Mouse (Mus musculus): ENCODE results near the gene 9330161L09Rik. TPM values are rescaled to one million over a fixed set of nuclear protein-coding genes. Genes with fewer than 3 reads are reported as not detected.

9330161L09Rik gene
- polyA plus RNA-seq, 1 experiment from 2014 or later = 0.30 TPM

GRCm38 (mm10) chr12:103395486-103396275 is 11.9 kb downstream of the 9330161L09Rik start:
- Histone ChIP-seq H3K27ac (ENCODE audit: low read length) (no peak overlapping the region), H3K9me3 (ENCODE audit: control insufficient read depth, low read length) (no peaks in the 10 kb centered on the region), H3K4me1 (replicated peaks; ENCODE audit: control insufficient read depth, insufficient read depth, low read length) (peaks cover 5% of the 10 kb centered on the region; the same call in 1 of the 2 replicates), H3K9ac (ENCODE audit: low read length) (no peak overlapping the region), H3K27me3 (ENCODE audit: control insufficient read depth, insufficient read depth, low read depth, low read length) (no peaks in the 10 kb centered on the region), H3K36me3 (ENCODE audit: control insufficient read depth, insufficient read depth, low read length) (no peaks in the 10 kb centered on the region), H3K4me3 (ENCODE audit: low read length) (no peak overlapping the region), H3K4me2 (ENCODE audit: low read depth, low read length) (no peak overlapping the region)
- no peak for ATAC-seq (ENCODE audit: low read depth)
- 52% methylated on average over 12 of the region's 12 CpGs for WGBS

DNA sequence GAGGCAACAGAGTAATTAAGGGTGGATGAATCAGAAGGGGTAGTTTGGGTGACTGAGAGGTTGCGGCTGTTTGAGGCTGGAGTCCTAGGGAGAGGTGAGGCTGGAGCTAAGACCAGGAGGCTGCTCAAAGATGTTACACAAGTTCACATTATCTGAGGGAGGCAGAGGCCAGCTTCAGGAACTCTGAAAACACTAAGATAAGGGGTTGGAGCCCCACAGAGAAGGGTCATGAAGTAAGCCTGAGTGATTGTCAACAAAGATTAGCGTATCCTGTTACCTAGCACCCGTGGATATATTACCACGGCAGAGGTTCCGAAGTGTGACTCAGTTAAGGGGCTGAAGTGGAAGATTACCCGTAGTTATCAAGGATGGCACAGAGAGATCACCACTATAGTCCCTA is 14.1 kb downstream of the 9330161L09Rik start:
- no peak overlapping the region for H3K9ac ChIP-seq (ENCODE audit: low read length)
- no peak for ATAC-seq (ENCODE audit: low read depth)

GRCm38 (mm10) chr12:103391098-103391497 is 16.5 kb downstream of the 9330161L09Rik start:
- no peak for ATAC-seq (ENCODE audit: low read depth)
- no peak overlapping the region for H3K27ac ChIP-seq (ENCODE audit: low read length)
- no peaks in the 10 kb centered on the region for H3K27me3 ChIP-seq (ENCODE audit: control insufficient read depth, insufficient read depth, low read depth, low read length)
- WGBS = 50% methylated on average over 7 of the region's 7 CpGs
- H3K36me3 ChIP-seq (ENCODE audit: control insufficient read depth, insufficient read depth, low read length) = no peaks in the 10 kb centered on the region
- H3K9me3 ChIP-seq (ENCODE audit: control insufficient read depth, low read length) = no peaks in the 10 kb centered on the region
- no peak overlapping the region for H3K4me3 ChIP-seq (ENCODE audit: low read length)
- H3K4me2 ChIP-seq (ENCODE audit: low read depth, low read length) = no peak overlapping the region
- peaks cover 4% of the 10 kb centered on the region; the same call in 1 of the 2 replicates for H3K4me1 ChIP-seq (replicated peaks; ENCODE audit: control insufficient read depth, insufficient read depth, low read length)
- no peak overlapping the region for H3K9ac ChIP-seq (ENCODE audit: low read length)

More for the DNA sequence above, 14.1 kb downstream of the 9330161L09Rik start:
- 31% methylated on average over 6 of the region's 6 CpGs for WGBS
- Histone ChIP-seq H3K27ac (ENCODE audit: low read length) (no peak overlapping the region), H3K27me3 (ENCODE audit: control insufficient read depth, insufficient read depth, low read depth, low read length) (no peaks in the 10 kb centered on the region), H3K4me1 (replicated peaks; ENCODE audit: control insufficient read depth, insufficient read depth, low read length) (peaks cover 9% of the 10 kb centered on the region; the same call in 1 of the 2 replicates), H3K4me2 (ENCODE audit: low read depth, low read length) (no peak overlapping the region), H3K4me3 (ENCODE audit: low read length) (no peak overlapping the region), H3K9me3 (ENCODE audit: control insufficient read depth, low read length) (no peaks in the 10 kb centered on the region), H3K36me3 (ENCODE audit: control insufficient read depth, insufficient read depth, low read length) (no peaks in the 10 kb centered on the region)

DNA sequence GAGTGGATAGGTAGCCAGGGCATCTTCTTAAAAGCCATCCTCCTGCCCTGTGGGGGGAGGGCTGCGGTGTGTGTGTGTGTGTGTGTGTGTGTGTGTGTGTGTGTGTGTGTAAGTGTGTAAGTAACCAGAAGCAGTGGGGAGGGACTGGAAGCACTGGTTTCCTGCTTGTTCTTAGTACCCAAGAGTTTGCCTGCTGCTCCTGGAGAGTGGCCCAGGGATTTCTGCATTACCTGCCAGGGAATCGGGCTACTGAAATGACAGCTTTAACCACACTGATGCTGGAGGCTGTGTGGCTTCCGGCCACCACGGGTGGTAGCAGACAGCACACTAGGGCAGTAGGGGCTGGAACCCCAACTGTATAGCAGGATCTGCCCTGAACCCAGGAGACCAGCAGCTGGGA is 17.6 kb downstream of the 9330161L09Rik start:
- Histone ChIP-seq H3K4me3 (ENCODE audit: low read length) (no peak overlapping the region), H3K9me3 (ENCODE audit: control insufficient read depth, low read length) (no peaks in the 10 kb centered on the region), H3K36me3 (ENCODE audit: control insufficient read depth, insufficient read depth, low read length) (no peaks in the 10 kb centered on the region), H3K4me1 (replicated peaks; ENCODE audit: control insufficient read depth, insufficient read depth, low read length) (peaks cover 4% of the 10 kb centered on the region; the same call in 1 of the 2 replicates), H3K4me2 (ENCODE audit: low read depth, low read length) (peak overlapping the region; percentile 77; the same call in 1 of the 2 replicates), H3K9ac (ENCODE audit: low read length) (no peak overlapping the region), H3K27ac (ENCODE audit: low read length) (no peak overlapping the region), H3K27me3 (ENCODE audit: control insufficient read depth, insufficient read depth, low read depth, low read length) (no peaks in the 10 kb centered on the region)
- WGBS = 68% methylated on average over 4 of the region's 4 CpGs
- no peak for ATAC-seq (ENCODE audit: low read depth)

DNA sequence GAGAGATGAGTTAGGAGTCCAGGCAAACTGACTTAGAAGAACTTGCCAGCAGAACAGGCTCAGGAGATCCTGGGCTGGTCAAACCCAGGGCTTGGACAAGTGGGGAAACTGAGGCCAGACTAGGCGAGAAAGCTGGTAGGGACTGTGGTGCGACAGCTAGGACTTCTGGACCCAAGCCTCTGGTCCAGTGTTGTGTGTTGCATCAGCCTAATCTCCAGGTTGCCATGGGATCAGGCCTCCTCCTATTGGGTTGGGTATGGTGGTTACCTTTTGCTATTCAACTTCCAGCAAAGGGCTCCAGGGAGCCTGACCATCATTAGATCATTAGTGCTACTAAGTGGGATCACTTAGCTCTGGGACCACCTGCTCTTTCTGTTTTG is 18.3 kb downstream of the 9330161L09Rik start:
- no peak for ATAC-seq (ENCODE audit: low read depth)
- WGBS = 59% methylated on average over 2 of the region's 2 CpGs
- peak overlapping the region; percentile 81 for H3K4me3 ChIP-seq (ENCODE audit: low read length)

DNA sequence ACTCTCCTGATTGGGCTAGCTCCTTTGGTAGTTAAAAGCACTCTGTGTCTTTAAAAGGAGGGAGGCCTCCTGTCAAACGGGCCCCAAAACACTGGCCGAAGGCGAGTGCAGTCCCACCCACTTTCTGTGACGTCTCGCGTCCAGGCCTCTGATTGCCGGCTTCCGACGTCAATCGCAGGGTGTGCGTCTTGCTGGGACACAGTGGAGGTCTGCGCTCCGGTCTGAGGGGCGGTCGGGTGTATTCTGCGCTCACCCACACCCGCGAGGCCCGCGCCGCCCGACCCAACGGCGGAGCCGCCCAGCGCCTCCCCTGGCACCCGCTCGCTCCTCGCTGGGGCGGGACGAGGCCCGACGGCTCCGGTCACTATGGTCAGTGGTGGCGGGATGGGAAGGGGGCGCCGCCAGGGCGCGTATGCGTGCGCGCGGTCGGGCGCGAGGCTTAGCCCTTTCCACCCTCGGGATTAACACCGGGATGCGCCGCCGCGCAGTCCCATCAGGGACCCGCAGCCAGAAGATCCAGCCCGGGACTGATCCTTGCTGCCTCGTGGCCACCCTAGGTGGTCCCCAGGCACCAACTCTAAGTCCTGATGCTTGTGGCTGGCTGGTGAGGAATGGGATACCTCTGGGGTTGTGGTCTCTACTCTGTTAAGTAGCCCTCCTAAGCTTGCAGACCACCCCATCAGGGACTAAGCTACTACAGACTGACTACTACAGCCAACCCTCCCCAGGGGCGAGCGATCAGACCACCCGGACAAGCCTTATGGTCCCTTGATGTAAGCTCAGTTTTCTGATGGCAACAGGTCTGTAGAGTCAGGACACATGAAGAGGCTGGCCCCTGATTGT is 18.9 kb downstream of the 9330161L09Rik start, which contains the start of gene Otub2:
Gene Otub2 (plus strand): TSS at position 178 of the 843 bp plus-strand sequence.
- H3K27ac ChIP-seq (ENCODE audit: low read length) = no peak within 1 kb of the TSS

More for the DNA sequence above, 18.3 kb downstream of the 9330161L09Rik start:
- Histone ChIP-seq H3K9ac (ENCODE audit: low read length) (peak overlapping the region; percentile 78), H3K4me2 (ENCODE audit: low read depth, low read length) (peak overlapping the region; percentile 77), H3K9me3 (ENCODE audit: control insufficient read depth, low read length) (no peaks in the 10 kb centered on the region), H3K4me1 (replicated peaks; ENCODE audit: control insufficient read depth, insufficient read depth, low read length) (peaks cover 4% of the 10 kb centered on the region; the same call in 1 of the 2 replicates), H3K36me3 (ENCODE audit: control insufficient read depth, insufficient read depth, low read length) (no peaks in the 10 kb centered on the region), H3K27ac (ENCODE audit: low read length) (no peak overlapping the region), H3K27me3 (ENCODE audit: control insufficient read depth, insufficient read depth, low read depth, low read length) (no peaks in the 10 kb centered on the region)

GRCm38 (mm10) chr12:103380226-103380625 is 27.4 kb downstream of the 9330161L09Rik start:
- Histone ChIP-seq H3K36me3 (ENCODE audit: control insufficient read depth, insufficient read depth, low read length) (no peaks in the 10 kb centered on the region), H3K4me2 (ENCODE audit: low read depth, low read length) (no peak overlapping the region), H3K4me3 (ENCODE audit: low read length) (no peak overlapping the region), H3K27ac (ENCODE audit: low read length) (no peak overlapping the region), H3K9ac (ENCODE audit: low read length) (no peak overlapping the region), H3K9me3 (ENCODE audit: control insufficient read depth, low read length) (no peaks in the 10 kb centered on the region), H3K4me1 (replicated peaks; ENCODE audit: control insufficient read depth, insufficient read depth, low read length) (no peaks in the 10 kb centered on the region), H3K27me3 (ENCODE audit: control insufficient read depth, insufficient read depth, low read depth, low read length) (no peaks in the 10 kb centered on the region)
- 74% methylated on average over 4 of the region's 4 CpGs for WGBS
- no peak for ATAC-seq (ENCODE audit: low read depth)

More for the DNA sequence above, 18.9 kb downstream of the 9330161L09Rik start, which contains the start of gene Otub2:
- peak within 1 kb of the TSS; percentile 77 for H3K4me2 ChIP-seq (ENCODE audit: low read depth, low read length)
- peak within 1 kb of the TSS; percentile 81 for H3K4me3 ChIP-seq (ENCODE audit: low read length)
- no peaks in the 10 kb centered on the region for H3K27me3 ChIP-seq (ENCODE audit: control insufficient read depth, insufficient read depth, low read depth, low read length)
- peaks cover 4% of the 10 kb centered on the region; the same call in 1 of the 2 replicates for H3K4me1 ChIP-seq (replicated peaks; ENCODE audit: control insufficient read depth, insufficient read depth, low read length)
- H3K9ac ChIP-seq (ENCODE audit: low read length) = peak within 1 kb of the TSS; percentile 78
- H3K9me3 ChIP-seq (ENCODE audit: control insufficient read depth, low read length) = no peaks in the 10 kb centered on the region
- ATAC-seq (ENCODE audit: low read depth) = peak; percentile 100
- under 1% methylated on average over 55 of the region's 58 CpGs for WGBS
- H3K36me3 ChIP-seq (ENCODE audit: control insufficient read depth, insufficient read depth, low read length) = no peaks in the 10 kb centered on the region

GRCm38 (mm10) chr12:103376774-103377173 is 30.8 kb downstream of the 9330161L09Rik start:
- no peak for ATAC-seq (ENCODE audit: low read depth)
- no peaks in the 10 kb centered on the region for H3K27me3 ChIP-seq (ENCODE audit: control insufficient read depth, insufficient read depth, low read depth, low read length)
- H3K4me2 ChIP-seq (ENCODE audit: low read depth, low read length) = no peak overlapping the region
- H3K4me3 ChIP-seq (ENCODE audit: low read length) = no peak overlapping the region
- no peaks in the 10 kb centered on the region for H3K36me3 ChIP-seq (ENCODE audit: control insufficient read depth, insufficient read depth, low read length)
- H3K9me3 ChIP-seq (ENCODE audit: control insufficient read depth, low read length) = no peaks in the 10 kb centered on the region
- H3K4me1 ChIP-seq (replicated peaks; ENCODE audit: control insufficient read depth, insufficient read depth, low read length) = no peaks in the 10 kb centered on the region
- no peak overlapping the region for H3K27ac ChIP-seq (ENCODE audit: low read length)
- no peak overlapping the region for H3K9ac ChIP-seq (ENCODE audit: low read length)
- WGBS = 56% methylated on average over 2 of the region's 4 CpGs

DNA sequence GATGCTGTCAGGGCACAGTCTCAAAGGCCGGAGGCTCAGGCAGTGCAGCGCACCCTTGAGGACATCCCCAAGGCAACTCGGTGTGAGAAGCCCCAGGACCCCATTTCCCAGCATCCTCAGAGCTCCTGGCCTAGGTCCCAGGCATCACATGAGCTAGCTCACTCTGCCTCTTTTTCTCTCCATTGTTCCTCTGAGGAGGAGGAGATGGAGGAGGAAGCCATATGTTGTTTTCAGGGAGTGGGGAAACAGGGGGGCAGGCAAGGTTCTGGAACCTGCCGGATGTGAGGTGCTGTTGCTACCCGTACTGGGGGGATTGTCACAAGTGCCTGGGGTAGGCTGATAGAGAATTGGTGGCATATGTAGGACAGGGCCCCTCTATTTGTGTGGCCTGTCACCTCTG is 31.5 kb downstream of the 9330161L09Rik start:
- Histone ChIP-seq H3K9ac (ENCODE audit: low read length) (no peak overlapping the region), H3K4me2 (ENCODE audit: low read depth, low read length) (no peak overlapping the region), H3K27ac (ENCODE audit: low read length) (no peak overlapping the region), H3K4me1 (replicated peaks; ENCODE audit: control insufficient read depth, insufficient read depth, low read length) (no peaks in the 10 kb centered on the region), H3K27me3 (ENCODE audit: control insufficient read depth, insufficient read depth, low read depth, low read length) (no peaks in the 10 kb centered on the region), H3K9me3 (ENCODE audit: control insufficient read depth, low read length) (no peaks in the 10 kb centered on the region), H3K4me3 (ENCODE audit: low read length) (no peak overlapping the region), H3K36me3 (ENCODE audit: control insufficient read depth, insufficient read depth, low read length) (no peaks in the 10 kb centered on the region)
- WGBS = 57% methylated on average over 5 of the region's 5 CpGs
- no peak for ATAC-seq (ENCODE audit: low read depth)

All from lung, embryonic 16.5 days (tissue).